Mouse (Mus musculus) hindbrain, postnatal 0 days (tissue): ENCODE measurements around the gene Plcb1. TPM values are rescaled to one million over a fixed set of nuclear protein-coding genes. Genes with fewer than 3 reads are reported as not detected.

ENCODE experiments used
- ATAC-seq: fragments of 200-750 bp; cut with Nextera tagmentation; 2 replicates; pipeline ENCODE4 v1.8.0; 2017; ENCODE audit warnings: mild to moderate bottlenecking, moderate TSS enrichment, moderate library complexity
- DNase-seq: peaks from one replicate; pipeline ENCODE4 v3.0.0-alpha.2; 2015; ENCODE audit warnings: low spot score
- H3K27ac ChIP-seq: fragments of 300-500 bp; sonication (generic); 2 replicates; pipeline ENCODE4 v1.5.1; 2014; ENCODE audit warnings: mild to moderate bottlenecking
- H3K27me3 ChIP-seq: fragments of 300-500 bp; sonication (generic); 2 replicates; pipeline ENCODE4 v1.6.1; 2014; ENCODE audit warnings: low read length, mixed read lengths; ENCODE audit not compliant: insufficient read depth
- H3K36me3 ChIP-seq: fragments of 300-500 bp; sonication (generic); 2 replicates; pipeline ENCODE4 v1.6.1; 2014; ENCODE audit warnings: low read length, mixed read lengths; ENCODE audit not compliant: insufficient read depth
- H3K4me1 ChIP-seq: fragments of 300-500 bp; sonication (generic); 2 replicates; pipeline ENCODE4 v1.6.1; 2014; ENCODE audit warnings: antibody characterized with exemption, low read length, mixed read lengths; ENCODE audit not compliant: insufficient read depth
- H3K4me2 ChIP-seq: fragments of 300-500 bp; sonication (generic); 2 replicates; pipeline ENCODE4 v1.6.1; 2014; ENCODE audit warnings: low read depth, mild to moderate bottlenecking, low read length, moderate library complexity, mixed read lengths
- H3K4me3 ChIP-seq: fragments of 300-500 bp; sonication (generic); 2 replicates; pipeline ENCODE4 v1.5.1; 2014; ENCODE audit warnings: low read length
- H3K9ac ChIP-seq: fragments of 300-500 bp; sonication (generic); replicated peaks from 2 replicates; pipeline ENCODE4 v1.6.1; 2014; ENCODE audit warnings: mild to moderate bottlenecking, low read length, moderate library complexity, mixed read lengths
- H3K9me3 ChIP-seq: fragments of 300-500 bp; sonication (generic); 2 replicates; pipeline ENCODE4 v1.6.1; 2016; ENCODE audit warnings: low read length, mixed read lengths
- CTCF ChIP-seq: IDR thresholded peaks from 2 replicates; pipeline ENCODE4 v1.5.1; 2016; ENCODE audit warnings: antibody characterized with exemption, control low read depth, low read depth
- WGBS: fragments of 180-500 bp; shearing (Covaris S2); extraction: QIAGEN DNeasy Blood & Tissue Kit; methylation state at CpG from one replicate; pipeline ENCODE4 v1.1.7; 2014; 5-methylcytosine and 5-hydroxymethylcytosine counted together
- polyA plus RNA-seq: library from polyadenylated mRNA; unstranded; fragments of >200 nt; fragmentation: Nextera tagmentation; extraction: Ambion mirVana; gene quantifications from 2 replicates; pipeline ENCODE4 v1.2.1, GENCODE M21; 2015
- total RNA-seq: library from RNA; depleted of rRNA; stranded (reverse); fragments of >200 nt; gene quantifications from 2 replicates; pipeline ENCODE4 v1.2.3, GENCODE M21; 2014

Plcb1 gene
- total and polyA plus RNA-seq, 2 experiments from 2014 or later = 47.4 to 48.8 TPM

- Histone ChIP-seq H3K27me3 (no peaks in the 10 kb centered on the region), H3K4me2 (no peak overlapping the region), H3K27ac (no peak overlapping the region), H3K4me1 (no peaks in the 10 kb centered on the region), H3K9me3 (no peaks in the 10 kb centered on the region), H3K36me3 (no peaks in the 10 kb centered on the region), H3K9ac (no peak overlapping the region), H3K4me3 (no peak overlapping the region)
- DNase-seq (no peak), ATAC-seq (0 out of 2 replicates have a peak, but pooled peaks have one; percentile 51)
- no peak for TF ChIP-seq CTCF
- 53% methylated on average over 6 of the region's 6 CpGs for WGBS
Measured at GRCm38 (mm10) chr2:135403344-135403743, 617.5 kb downstream of the Plcb1 start.

GRCm38 (mm10) chr2:135404095-135404494 is 618.2 kb downstream of the Plcb1 start:
- no peak for DNase-seq
- no peaks in the 10 kb centered on the region for H3K36me3 ChIP-seq
- no peak for TF ChIP-seq CTCF
- H3K4me1 ChIP-seq = no peaks in the 10 kb centered on the region
- no peak overlapping the region for H3K27ac ChIP-seq
- 42% methylated on average over 1 of the region's 1 CpGs for WGBS
- ATAC-seq = no peak
- no peaks in the 10 kb centered on the region for H3K9me3 ChIP-seq
- no peak overlapping the region for H3K9ac ChIP-seq
- no peaks in the 10 kb centered on the region for H3K27me3 ChIP-seq
- no peak overlapping the region for H3K4me2 ChIP-seq
- no peak overlapping the region for H3K4me3 ChIP-seq

- no peaks in the 10 kb centered on the region for H3K36me3 ChIP-seq
- ATAC-seq = no peak
- no peak overlapping the region for H3K4me2 ChIP-seq
- H3K27ac ChIP-seq = no peak overlapping the region
- H3K4me3 ChIP-seq = no peak overlapping the region
- H3K9ac ChIP-seq = no peak overlapping the region
- H3K9me3 ChIP-seq = no peaks in the 10 kb centered on the region
- TF ChIP-seq CTCF = no peak
- 26% methylated on average over 5 of the region's 5 CpGs for WGBS
- no peaks in the 10 kb centered on the region for H3K27me3 ChIP-seq
- DNase-seq = no peak
- no peaks in the 10 kb centered on the region for H3K4me1 ChIP-seq
Measured at GRCm38 (mm10) chr2:135409418-135410097, 623.7 kb downstream of the Plcb1 start.

- WGBS = 54% methylated on average over 2 of the region's 2 CpGs
- no peaks in the 10 kb centered on the region for H3K36me3 ChIP-seq
- no peaks in the 10 kb centered on the region for H3K27me3 ChIP-seq
- H3K27ac ChIP-seq = no peak overlapping the region
- no peak for DNase-seq
- no peak overlapping the region for H3K4me2 ChIP-seq
- no peak for TF ChIP-seq CTCF
- no peak overlapping the region for H3K9ac ChIP-seq
- no peaks in the 10 kb centered on the region for H3K9me3 ChIP-seq
- ATAC-seq = no peak
- no peak overlapping the region for H3K4me3 ChIP-seq
- no peaks in the 10 kb centered on the region for H3K4me1 ChIP-seq
Measured at GRCm38 (mm10) chr2:135411675-135412074, 625.8 kb downstream of the Plcb1 start.

- ATAC-seq = no peak
- no peak for TF ChIP-seq CTCF
Measured at GRCm38 (mm10) chr2:135415137-135415536, 629.3 kb downstream of the Plcb1 start.

GRCm38 (mm10) chr2:135419301-135419700 is 633.4 kb downstream of the Plcb1 start:
- no peaks in the 10 kb centered on the region for H3K9me3 ChIP-seq
- no peak overlapping the region for H3K9ac ChIP-seq
- H3K27ac ChIP-seq = no peak overlapping the region
- H3K4me1 ChIP-seq = no peaks in the 10 kb centered on the region
- no peak for TF ChIP-seq CTCF
- WGBS = 32% methylated on average over 5 of the region's 5 CpGs
- ATAC-seq (no peak), DNase-seq (no peak)
- H3K36me3 ChIP-seq = no peaks in the 10 kb centered on the region
- no peak overlapping the region for H3K4me2 ChIP-seq
- H3K27me3 ChIP-seq = no peaks in the 10 kb centered on the region
- H3K4me3 ChIP-seq = no peak overlapping the region

More at GRCm38 (mm10) chr2:135415137-135415536, 629.3 kb downstream of the Plcb1 start:
- Histone ChIP-seq H3K4me1 (no peaks in the 10 kb centered on the region), H3K27me3 (no peaks in the 10 kb centered on the region), H3K9me3 (no peaks in the 10 kb centered on the region), H3K36me3 (no peaks in the 10 kb centered on the region), H3K9ac (no peak overlapping the region), H3K4me3 (no peak overlapping the region), H3K4me2 (no peak overlapping the region), H3K27ac (no peak overlapping the region)
- 64% methylated on average over 4 of the region's 4 CpGs for whole genome bisulfite sequencing
- DNase-seq = no peak

GRCm38 (mm10) chr2:135434947-135435515 is 649.2 kb downstream of the Plcb1 start:
- peak; percentile 10 for DNase-seq
- no peaks in the 10 kb centered on the region for H3K9me3 ChIP-seq
- WGBS = 77% methylated on average over 5 of the region's 5 CpGs
- H3K27me3 ChIP-seq = no peaks in the 10 kb centered on the region
- no peak overlapping the region for H3K4me2 ChIP-seq
- no peak for TF ChIP-seq CTCF
- H3K4me1 ChIP-seq = no peaks in the 10 kb centered on the region
- no peak overlapping the region for H3K27ac ChIP-seq
- no peak overlapping the region for H3K4me3 ChIP-seq
- no peaks in the 10 kb centered on the region for H3K36me3 ChIP-seq
- ATAC-seq = no peak
- no peak overlapping the region for H3K9ac ChIP-seq
